Mouse (Mus musculus): ENCODE data around the gene E130308A19Rik. TPM values are rescaled to one million over a fixed set of nuclear protein-coding genes. Genes with fewer than 3 reads are reported as not detected.

Gene E130308A19Rik
- total RNA-seq, 2 experiments from 2014 or later: 3.3 to 3.7 TPM

DNA sequence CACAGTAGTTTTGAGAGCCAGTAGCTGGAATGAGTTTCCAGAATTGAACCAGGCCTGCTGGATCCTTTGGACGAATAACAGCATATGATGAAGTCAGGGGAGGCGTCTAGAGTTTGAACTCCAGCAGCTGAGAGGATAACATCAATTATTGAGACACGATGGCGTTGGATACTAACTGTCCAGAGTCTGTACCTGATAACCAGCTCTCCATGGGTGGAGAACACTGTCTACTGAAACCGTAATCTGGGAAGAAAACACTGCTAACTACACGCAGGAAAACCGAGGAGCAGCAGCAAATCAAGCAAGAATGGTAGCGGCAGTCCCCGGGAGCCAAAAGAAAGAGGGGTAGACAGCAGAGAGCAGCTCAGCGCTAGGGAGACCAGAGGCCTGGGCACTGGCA, 56.9 kb downstream of the E130308A19Rik start:
- DNase-seq: no peak

DNA sequence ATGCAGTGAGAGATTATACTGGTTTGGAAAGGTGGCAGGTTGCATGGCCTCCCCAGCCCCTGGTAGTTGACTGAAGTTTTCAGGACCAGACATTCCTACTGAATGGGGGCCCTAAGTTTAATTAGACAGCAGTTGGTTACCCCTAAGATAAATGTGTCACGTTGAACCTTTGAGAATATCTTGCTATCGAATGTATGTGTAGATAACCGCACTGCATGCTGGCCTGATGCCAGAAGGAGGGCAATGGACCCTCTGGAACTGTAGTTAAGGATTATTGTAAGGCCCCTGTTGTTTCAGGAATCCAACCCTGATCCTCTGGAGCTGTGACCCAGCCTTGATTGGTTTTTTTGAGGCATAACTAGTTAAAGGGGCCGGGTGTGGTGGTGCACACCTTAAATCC, 58.3 kb downstream of the E130308A19Rik start:
- no peak for DNase-seq

DNA sequence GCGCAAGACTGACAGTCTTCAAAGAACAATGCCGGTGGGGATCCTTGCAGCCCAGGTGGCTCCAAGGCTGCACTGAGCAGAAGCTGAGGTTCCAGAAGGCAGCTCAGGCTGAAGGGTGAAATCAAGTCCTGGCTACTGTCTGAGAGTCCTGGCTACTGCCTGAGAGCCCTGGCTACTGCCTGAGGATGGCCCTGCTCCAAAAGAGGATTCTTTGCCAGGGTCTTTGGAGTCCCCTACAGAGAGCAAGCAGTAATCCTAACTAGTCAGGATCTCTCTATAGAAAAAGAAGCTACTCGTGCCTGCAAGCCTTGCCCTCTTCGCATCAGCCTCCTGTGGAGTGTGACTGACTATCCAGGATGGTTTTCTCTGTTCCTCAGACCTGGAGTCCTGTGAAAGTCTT, 60.7 kb downstream of the E130308A19Rik start:
- no peak for DNase-seq

DNA sequence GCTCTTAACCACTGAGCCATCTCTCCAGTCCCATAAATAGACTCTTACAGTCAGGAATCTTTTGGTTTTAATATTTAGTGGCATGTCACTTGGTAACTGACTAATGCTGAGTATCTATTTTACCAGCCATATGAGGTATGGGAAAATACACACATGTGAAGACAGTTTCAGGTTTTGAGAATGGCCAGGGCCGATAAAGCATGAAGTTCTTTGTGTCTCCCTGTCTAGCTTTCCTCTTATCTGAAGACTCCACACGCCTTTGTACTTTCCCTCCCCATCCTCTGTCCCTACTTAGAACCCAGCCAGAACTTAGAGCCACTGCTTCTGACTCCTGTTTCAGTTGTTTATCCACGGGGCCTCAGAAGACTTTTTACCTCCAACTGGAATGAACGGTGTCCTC, 63.0 kb downstream of the E130308A19Rik start:
- DNase-seq: no peak

DNA sequence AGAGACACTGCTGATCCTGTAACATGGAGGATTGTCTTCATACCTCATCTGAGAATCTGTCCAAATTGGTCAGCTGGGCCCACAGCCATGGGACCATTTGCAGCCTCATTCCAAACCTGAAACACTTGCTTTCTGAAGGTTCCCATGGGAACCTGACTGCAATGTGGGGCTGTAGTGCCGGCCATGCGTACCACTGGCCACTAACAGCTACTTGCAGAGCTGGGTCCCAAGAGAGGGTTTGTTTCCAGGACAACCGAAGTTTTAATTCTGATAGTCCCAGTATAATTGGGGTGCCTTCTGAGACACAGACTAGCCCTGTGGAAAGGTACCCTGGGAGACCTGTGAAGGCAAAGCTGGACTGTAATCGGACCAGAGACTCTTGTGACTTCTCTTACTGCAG, 64.1 kb downstream of the E130308A19Rik start:
- no peak for DNase-seq

DNA sequence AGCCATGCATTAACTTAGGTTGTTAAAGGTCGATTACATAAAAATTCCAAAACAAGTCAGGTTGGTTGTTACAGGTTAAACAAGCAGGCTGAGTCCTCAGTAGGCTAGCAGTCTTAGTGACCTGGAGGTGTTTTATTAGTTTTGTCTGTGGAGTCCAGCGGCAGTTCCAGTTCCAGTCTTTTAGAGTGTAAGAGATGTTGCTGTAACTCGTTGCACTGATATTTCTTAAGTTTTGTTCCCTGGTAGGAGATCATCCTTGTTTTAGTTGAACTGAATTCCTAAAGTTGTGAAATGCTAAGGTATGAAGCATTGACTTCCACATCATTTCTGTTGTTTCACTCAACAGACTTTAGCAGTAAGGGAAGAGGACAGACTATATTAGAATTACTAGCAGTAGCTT, 70.8 kb downstream of the E130308A19Rik start:
- no peak for DNase-seq

DNA sequence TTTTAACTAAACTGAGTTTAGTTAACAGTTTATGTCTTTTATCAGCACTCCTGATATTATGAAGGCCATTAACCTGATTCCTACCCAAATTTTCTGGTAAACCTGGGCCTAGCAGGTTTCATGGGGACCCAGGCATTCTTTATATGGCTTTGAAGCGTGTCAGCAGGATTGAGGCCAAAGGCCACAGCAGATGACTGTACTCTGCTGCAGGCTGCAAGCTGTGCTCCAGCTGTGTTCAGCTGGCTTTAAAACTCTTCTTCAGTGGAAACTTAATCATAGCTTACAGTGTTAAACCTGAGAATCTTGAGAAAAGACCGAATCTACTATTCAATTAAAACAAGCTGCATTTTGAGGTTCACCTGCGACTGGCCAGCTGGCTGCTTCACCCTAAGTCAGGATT, 71.9 kb downstream of the E130308A19Rik start:
- DNase-seq: no peak

DNA sequence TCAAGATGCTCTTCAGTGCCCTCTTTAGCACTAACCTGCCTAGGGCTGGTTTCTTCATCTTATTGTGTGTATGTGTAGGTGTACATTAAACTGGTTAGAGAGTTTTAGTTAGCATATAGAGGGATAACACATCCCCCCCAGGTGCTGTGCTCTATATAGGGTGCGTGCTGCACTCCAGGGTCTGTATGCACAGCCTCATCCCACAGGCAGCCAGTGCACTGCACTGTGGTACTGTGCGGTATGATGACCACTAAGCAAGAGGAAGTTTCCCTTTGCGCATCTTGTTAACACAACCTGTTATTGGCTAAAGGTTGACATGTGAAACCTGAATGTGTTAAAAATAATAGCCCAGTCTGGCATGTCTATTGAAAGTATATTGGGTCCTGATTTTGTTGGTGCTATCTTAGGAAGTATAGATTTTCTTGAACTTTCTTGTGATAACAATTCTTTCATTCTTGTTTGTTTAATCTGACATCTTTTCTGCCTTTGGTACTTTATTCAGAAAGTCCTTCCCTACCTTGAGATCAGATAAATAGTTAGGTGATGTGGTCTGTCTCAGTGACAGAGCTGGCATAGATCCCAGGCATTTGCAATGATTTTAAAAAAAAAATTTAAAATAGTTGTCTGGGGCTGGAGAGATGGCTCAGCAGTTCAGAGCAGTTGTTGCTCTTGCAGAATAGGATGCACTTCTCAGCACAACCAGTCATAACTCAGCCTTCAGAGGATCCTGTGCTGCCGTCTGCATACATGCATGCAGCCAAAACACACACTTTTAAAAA, 73.2 kb downstream of the E130308A19Rik start:
- no peak for DNase-seq

DNA sequence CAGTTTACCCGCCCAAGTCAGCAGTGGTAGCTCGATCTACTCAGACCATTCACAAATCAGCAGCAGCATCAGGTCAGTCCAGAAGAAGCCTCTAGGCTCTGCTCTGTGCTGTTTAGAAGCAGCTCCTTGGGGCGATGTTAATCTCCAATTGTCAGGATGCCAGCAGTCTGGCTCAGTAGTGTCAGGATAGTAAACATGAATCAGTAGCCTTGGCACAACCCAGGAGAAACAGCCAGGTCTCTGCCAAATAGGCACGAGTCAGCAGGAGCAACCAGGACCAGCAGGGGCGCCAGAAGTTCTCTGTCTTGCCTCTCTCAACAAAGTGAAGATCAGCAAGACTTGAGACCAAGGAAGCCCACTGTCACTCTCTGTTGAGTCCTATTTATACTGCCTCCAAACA, 83.3 kb downstream of the E130308A19Rik start:
- no peak for DNase-seq

DNA sequence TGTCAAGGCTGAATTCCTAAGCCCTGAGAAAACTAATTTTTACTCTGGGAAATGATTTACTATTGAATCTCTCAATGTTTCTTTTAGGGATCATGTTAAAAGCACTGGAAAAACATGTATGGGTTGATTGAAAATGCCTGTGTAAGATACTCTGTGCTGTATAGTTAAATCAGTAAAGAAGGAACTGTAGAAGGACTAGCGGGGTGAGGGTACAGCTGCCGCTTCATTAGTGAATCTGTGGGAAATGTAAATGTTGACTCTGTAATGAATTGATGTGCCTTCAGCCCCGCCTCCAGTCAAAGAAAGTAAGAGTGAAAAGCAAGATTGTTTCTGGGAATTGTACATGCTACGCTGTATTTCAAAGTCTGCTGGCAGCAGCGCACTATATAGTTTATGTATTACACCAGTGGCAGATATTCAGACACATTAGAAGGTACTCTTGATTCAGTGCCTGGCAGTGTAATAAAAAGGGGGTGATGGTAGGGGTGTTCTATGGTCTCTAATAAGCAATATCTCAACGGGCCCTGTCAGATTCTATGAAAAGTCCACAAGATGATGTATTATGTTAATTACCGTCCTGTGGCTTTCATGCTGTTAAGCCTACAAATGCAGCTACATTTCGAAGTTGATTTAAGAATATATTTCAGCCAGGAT, 84.9 kb downstream of the E130308A19Rik start:
- no peak for DNase-seq

DNA sequence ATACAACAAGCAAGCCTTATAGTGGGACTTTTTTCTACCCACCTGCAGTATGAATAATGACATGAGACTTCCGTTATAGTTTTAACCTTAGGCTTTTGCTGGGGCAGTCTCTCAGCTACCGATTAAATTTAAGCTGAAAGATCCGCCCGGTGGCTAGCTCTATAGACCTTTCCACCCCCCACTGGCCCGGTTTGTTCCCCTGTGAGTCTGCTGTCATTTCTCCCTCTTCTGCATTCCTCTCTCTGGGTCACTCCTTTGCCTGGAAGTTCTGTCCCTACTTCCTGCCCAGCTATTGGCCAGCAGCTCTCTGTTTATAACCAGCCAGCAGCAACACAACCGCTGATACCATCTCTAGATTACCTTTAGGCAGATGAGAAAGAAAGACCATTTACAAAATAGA, 86.4 kb downstream of the E130308A19Rik start:
- DNase-seq: no peak

DNA sequence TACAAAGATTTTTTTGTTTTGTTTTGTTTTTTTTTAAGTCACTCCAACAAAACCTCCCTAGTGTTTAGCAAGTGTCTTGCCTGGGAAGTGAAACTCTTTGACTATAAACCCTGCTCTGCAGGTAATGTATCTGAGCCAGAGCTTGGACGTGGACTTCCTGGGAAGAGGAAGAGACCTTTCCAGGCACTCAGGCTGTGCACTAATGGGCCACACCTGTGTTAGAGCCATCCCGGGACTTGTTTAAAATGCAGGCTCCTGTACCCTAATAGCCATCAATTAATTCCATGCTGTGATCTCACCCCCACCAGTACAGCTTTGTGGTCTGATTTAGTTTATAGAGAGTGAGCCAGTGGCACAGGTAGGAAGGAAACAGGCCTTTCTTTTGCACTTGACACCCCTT, 86.9 kb downstream of the E130308A19Rik start:
- no peak for DNase-seq

DNA sequence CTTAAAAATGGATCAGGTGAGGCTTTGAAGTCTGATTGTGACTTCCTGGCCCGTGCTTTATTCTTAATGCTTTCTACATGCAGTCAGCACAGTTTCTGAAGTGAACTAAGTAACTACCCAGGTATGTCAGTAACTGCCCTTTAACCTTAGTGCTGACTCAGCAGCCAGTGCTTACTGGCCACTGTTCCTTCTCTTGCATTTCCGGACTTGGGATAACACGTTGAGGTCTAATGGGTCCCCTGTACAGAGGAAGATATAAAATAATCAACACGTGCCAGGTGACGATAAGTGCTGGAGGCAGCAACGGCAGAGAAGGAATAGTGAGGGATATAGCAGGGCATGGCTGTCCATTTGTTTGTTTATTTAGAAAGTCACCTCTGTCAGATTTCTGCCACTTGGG, 88.5 kb downstream of the E130308A19Rik start:
- no peak for DNase-seq

DNA sequence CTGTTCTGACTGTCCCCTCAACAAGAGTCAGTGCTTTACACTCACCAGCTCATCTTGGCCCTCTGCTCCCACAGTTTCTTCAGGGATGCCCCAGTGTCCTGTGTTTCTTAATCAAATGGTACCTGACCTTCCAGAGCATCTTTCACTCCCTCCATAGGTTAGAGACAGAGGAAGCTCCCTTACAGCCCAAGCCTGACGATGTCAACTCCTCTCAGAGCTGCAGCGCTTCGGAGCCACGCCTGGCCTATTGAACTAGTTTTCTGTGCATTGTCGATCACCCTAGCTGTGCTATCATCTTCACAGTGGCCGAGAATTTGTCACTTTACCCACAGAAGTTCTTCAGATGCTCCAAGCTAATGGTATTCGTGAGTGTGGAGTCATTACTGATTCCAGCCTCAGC, 88.9 kb downstream of the E130308A19Rik start:
- no peak for DNase-seq

DNA sequence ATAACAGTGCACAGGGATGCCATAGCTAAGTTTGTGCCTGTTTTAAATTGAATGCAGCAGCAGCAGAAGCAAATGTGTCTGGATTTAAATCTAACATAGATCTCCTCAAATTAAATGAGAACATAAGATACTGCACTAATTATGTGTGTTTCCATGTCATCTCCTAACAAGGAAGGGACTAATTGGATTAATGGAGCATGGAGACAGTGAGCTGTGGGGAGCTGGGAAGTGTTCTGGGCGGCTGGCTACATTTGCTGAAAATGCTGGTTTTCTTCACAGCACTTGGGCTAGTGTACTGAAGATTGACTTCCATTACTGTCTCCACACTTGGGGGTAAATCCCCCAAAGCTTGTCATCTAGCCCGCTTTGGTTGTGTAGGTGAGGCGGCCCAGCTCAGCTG, 89.5 kb downstream of the E130308A19Rik start:
- no peak for DNase-seq

DNA sequence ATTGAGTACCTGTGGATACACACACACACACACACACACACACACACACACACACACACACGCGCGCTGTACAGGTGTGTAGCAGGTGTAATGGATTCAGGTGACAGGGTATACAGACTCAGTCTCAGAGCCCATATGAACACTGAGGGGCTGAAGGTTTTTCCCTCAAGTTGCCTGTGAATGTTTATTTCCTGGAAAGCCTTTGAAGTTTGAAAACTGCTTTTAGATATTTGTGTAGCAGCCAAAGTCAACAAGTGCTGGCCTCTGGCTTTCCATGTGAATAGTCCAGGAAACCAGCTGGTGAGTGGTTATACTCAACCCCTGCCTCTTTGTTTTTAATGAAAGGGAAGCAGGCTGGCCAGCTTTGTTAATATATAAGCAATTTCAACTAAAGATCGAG, 91.3 kb downstream of the E130308A19Rik start:
- no peak for DNase-seq

DNA sequence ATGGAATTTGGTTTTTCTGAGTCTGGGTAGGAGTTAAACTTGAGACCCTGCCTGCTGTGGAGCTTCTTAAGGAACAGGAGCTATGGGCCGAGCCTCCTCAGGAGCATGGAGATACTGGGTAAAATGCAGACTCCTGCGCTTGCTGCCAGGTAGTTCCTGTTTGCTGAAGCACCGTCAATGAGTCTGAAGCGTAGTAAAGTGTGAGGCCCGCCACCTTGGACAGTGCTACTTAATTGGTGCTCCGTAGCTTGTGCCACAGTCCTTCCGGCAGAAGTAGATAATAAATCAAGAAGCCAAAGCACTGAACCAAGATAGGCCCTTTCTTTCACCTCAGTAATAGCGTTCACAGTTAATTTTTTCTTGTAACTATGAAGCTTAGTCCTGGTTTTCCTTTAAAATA, 92.5 kb downstream of the E130308A19Rik start:
- DNase-seq: no peak

DNA sequence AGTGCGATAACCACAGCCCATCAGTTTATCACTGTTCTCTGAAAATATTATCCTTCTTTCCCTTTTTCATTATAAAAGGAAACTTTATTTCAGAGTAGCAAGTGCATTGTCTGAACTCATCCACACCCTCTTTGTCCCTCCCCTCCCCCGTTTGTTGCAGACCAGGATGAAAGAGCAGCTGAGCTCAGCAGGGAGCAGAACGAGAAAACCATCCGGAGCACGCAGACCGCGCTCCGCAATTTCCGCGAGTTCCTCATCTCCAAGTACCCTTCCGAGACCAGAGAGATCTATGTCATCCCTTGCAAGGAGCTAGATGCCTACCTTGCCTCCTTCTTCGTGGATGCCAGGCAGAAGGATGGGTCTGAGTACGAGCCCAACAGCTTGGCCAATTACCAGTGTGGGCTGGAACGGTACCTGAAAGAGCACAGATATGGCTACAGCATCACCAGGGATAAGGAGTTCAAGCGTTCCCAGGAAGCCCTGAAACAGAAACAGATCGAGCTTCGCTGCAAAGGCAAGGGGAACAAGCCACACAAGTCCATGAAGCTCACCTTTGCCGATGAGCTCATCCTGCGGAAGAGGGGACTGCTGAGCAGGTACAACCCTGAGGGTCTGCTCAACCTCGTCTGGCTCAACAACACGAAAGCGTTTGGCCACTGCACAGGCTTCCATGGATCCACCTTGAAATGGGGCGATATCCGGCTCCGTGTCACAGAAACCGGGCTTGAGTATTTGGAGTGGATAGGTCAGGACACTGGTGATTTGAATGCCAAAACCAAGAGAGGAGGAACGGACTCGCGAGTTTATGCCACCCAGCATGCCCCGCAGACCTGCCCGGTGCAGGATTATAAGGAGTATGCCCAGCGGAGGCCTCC, 93.7 kb downstream of the E130308A19Rik start:
- DNase-seq: no peak

DNA sequence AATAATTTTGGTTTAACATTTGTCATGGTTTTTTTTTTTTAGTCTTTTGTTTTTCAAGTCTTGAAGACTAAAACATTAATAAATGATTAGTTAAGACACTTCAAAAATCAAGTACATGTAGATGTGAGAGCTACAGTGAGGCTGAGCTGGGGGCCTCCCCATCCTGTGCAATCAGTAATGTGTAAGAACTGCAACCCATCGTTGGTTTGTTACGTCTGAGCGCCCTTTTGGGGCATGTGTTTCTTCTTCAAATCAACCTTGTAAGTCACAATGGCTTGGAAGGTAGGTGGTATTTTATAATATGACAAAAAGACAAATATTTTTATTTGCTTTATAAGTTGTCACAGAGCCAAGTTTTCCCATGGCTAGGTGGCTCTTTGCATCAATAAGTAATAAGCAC, 95.8 kb downstream of the E130308A19Rik start:
- DNase-seq: no peak

DNA sequence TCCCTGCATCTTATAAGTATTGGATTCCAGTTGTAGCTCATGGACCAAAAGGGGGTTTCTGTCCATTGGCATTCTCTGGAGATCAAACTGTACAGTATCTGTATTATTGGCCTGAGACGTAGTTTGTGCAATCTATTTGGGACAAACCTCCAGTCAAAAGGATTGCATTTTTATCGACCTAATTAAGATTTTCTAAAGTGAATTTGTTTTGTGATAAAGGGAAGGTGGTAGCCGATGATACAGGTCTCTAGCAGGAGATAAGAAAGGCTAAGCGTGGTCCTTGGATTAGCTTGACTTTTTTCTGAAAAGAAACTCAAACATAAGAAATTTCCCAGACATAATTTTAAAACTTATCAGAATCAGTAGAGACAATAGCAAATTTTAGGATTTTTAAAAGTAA, 99.6 kb downstream of the E130308A19Rik start:
- no peak for DNase-seq

DNA sequence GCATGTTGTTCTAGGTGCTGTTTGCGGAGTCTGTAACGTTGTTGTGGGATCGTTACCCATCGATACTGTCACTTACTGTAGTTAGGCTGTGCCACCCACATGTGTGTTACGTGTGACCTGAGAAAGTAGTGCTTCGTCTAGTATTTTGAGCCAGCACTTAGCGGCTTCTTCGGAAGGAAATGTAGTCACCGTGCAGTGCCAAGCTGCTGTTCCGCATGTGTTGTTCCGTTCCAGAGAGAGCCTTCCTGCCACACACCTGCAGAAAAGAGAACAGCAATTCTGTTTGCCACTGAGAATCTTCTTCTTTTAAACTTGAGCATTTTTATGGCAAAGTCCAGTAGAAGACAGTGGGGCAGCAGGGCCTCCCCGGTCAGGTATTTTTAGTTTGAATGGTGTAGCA, 100.5 kb downstream of the E130308A19Rik start:
- no peak for DNase-seq

DNA sequence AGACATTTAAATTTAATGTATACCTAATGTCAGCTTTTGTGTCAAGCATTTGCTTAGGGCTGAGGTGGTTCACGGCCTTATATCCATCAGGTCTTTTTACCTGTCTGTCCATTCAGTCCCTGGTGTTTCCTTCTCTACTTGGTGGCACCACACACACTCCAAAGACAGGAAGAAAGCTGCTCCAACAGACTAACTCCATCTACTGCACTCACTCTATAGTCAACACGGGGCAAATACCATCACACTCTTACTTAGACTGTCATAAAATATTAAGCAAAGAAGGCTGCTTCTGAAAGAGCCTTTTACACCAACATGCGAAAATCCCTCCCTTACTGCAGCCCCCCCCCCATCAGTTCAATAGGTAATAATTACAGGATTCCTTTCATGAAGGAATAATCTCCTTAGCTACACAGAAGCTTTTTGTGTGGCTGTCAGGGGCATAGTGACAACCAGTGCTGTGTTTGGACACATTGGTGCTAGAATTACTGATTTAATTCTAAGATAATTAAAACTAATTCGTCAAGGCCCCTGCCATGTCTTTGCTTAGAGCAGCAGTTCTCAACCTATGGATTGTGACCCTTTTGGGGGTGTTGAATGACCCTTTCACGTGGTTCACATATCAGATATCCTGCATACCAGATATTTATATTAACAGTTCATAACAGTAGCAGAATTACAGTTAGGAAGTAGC, 101.3 kb downstream of the E130308A19Rik start:
- DNase-seq: no peak

DNA sequence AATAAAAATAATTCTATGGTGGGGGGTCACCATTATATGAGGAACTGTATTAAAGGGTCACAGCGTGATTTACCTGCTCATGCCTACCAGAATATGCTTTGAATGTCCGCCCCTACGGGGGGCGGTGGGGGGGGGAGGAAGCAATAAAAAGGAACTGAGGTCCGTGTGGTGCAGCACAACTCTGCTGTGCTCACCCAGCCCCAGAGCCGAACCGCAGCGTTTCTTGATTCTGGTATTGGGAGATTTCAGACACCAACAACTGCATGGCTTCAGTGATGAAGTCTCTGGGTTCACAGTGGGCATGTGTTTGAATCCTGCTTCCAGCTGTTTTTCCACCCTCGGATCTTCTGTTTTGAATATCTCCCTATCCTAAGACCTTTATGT, 101.9 kb downstream of the E130308A19Rik start:
- no peak for DNase-seq
